Mouse (Mus musculus): ENCODE measurements around the gene Zfp865. TPM values are rescaled to one million over a fixed set of nuclear protein-coding genes. Genes with fewer than 3 reads are reported as not detected.
"Not testable (repeated sequence)": the region's sequence is repeated elsewhere in the genome, so short reads cannot be mapped to it uniquely, and the experiment has no call there.

Zfp865 gene
- 10 to 100 TPM; 22.9 to 30.0 TPM for total RNA-seq (2021)
- long read RNA-seq, experiment 1, partial matches to known transcripts, result 0 of 5 reads
- long read RNA-seq, experiment 1, other reads (novel, unspliced or antisense), result 0 of 5 reads
- long read RNA-seq, experiment 2, partial matches to known transcripts, result 0 of 3 reads
- long read RNA-seq, experiment 2, other reads (novel, unspliced or antisense), result 0 of 3 reads

GRCm38 (mm10) chr7:5020000-5020681, at the start of gene Zfp865, which contains the start of gene Ccdc106:
Gene Zfp865 (plus strand): TSS chr7:5020376.
Gene Ccdc106 (plus strand): TSS chr7:5020553.
- DNase-seq, result peak; percentile 99

- DNase-seq, result no peak
These were observed 49.1 kb upstream of the Zfp865 start, which contains the start of gene Sbk3 for GRCm38 (mm10) chr7:4971068-4971467. Gene Sbk3 (minus strand): TSS chr7:4971168.

GRCm38 (mm10) chr7:4971710-4972109, 48.5 kb upstream of the Zfp865 start:
- DNase-seq, result no peak

- DNase-seq, result peak; percentile 81
These were observed 47.7 kb upstream of the Zfp865 start for GRCm38 (mm10) chr7:4972321-4973047.

GRCm38 (mm10) chr7:4975455-4975854, 44.7 kb upstream of the Zfp865 start:
- no peak for DNase-seq

- DNase-seq, result no peak
These were observed 43.3 kb upstream of the Zfp865 start for GRCm38 (mm10) chr7:4976832-4977231.

GRCm38 (mm10) chr7:4988250-4988649, 31.9 kb upstream of the Zfp865 start:
- DNase-seq, result no peak

GRCm38 (mm10) chr7:4993347-4993998, 26.7 kb upstream of the Zfp865 start:
- no peak for DNase-seq

GRCm38 (mm10) chr7:4993999-4994788, 26.0 kb upstream of the Zfp865 start:
- no peak for DNase-seq

GRCm38 (mm10) chr7:4995268-4996002, 24.7 kb upstream of the Zfp865 start:
- no peak for DNase-seq

GRCm38 (mm10) chr7:4996003-4996895, 23.9 kb upstream of the Zfp865 start, which contains the start of gene Zfp579:
Gene Zfp579 (minus strand): TSS chr7:4996158.
- peak; percentile 97 for DNase-seq

- no peak for DNase-seq
These were observed 23.2 kb upstream of the Zfp865 start for GRCm38 (mm10) chr7:4996934-4997333.

- DNase-seq, result peak; percentile 39
These were observed 20.3 kb upstream of the Zfp865 start for GRCm38 (mm10) chr7:4999876-5000275.

- not testable (repeated sequence) for DNase-seq
These were observed 17.3 kb upstream of the Zfp865 start for GRCm38 (mm10) chr7:5002876-5003275.

GRCm38 (mm10) chr7:5008229-5008628, 11.9 kb upstream of the Zfp865 start:
- DNase-seq, result no peak

- no peak for DNase-seq
These were observed 7.3 kb upstream of the Zfp865 start for GRCm38 (mm10) chr7:5012681-5013513.

- DNase-seq, result peak; percentile 98
These were observed 5.7 kb upstream of the Zfp865 start, which contains the start of the genes Zfp524 and Fiz1 for GRCm38 (mm10) chr7:5014251-5015117. Gene Zfp524 (plus strand): TSS chr7:5014415. Gene Fiz1 (minus strand): TSS chr7:5014697.
